Mouse (Mus musculus) kidney, adult 2 months (tissue): Measurements from ENCODE around the gene Gm8369. TPM values are rescaled to one million over a fixed set of nuclear protein-coding genes. Genes with fewer than 3 reads are reported as not detected.

Experiments used
- DNase-seq: peaks from one replicate; pipeline ENCODE4 v3.0.0; 2021
- H3K27ac ChIP-seq: fragments of 200-500 bp; 2 replicates; pipeline ENCODE4 v1.5.1; 2012; ENCODE audit warnings: low read depth, low read length, control low read depth, inconsistent platforms; ENCODE audit not compliant: insufficient read depth
- H3K27me3 ChIP-seq: fragments of 200-500 bp; replicated peaks from 2 replicates; pipeline ENCODE4 v1.6.1; 2012; ENCODE audit warnings: mild to moderate bottlenecking, moderate library complexity, low read length, inconsistent platforms; ENCODE audit not compliant: control insufficient read depth, insufficient read depth
- H3K36me3 ChIP-seq: fragments of 200-500 bp; 2 replicates; pipeline ENCODE4 v1.6.1; 2012; ENCODE audit warnings: mild to moderate bottlenecking, moderate library complexity, low read length, inconsistent platforms; ENCODE audit not compliant: control insufficient read depth, insufficient read depth
- H3K4me1 ChIP-seq: fragments of 200-500 bp; 2 replicates; pipeline ENCODE4 v1.6.1; 2011; ENCODE audit warnings: low read length; ENCODE audit not compliant: control insufficient read depth, insufficient read depth
- H3K4me3 ChIP-seq: fragments of 200-500 bp; 2 replicates; pipeline ENCODE4 v1.5.1; 2011; ENCODE audit warnings: mild to moderate bottlenecking, low read depth, low read length, control low read depth; ENCODE audit not compliant: insufficient read depth
- CTCF ChIP-seq: fragments of 200-500 bp; conservative IDR thresholded peaks from 2 replicates; pipeline ENCODE4 v1.5.1; 2011; ENCODE audit warnings: low read depth, mild to moderate bottlenecking, control low read depth, low read length, moderate library complexity, mixed read lengths; ENCODE audit not compliant: insufficient read depth, insufficient read length
- POLR2A ChIP-seq: fragments of 200-500 bp; IDR thresholded peaks from one replicate; pipeline ENCODE4 v1.6.1; 2011; ENCODE audit warnings: low read depth, low read length, control low read depth
- WGBS: fragments of 180-500 bp; shearing (Covaris S2); methylation state at CpG from one replicate; pipeline ENCODE4 v1.1.7; 2018; 5-methylcytosine and 5-hydroxymethylcytosine counted together
- polyA plus RNA-seq: library from polyadenylated mRNA; depleted of rRNA; stranded (reverse); fragments of >200 nt; gene quantifications from 2 replicates; pipeline ENCODE4 v1.2.3, GENCODE M21; 2012

The Gm8369 gene
- polyA plus RNA-seq, 1 experiment: 3.0 TPM

DNA sequence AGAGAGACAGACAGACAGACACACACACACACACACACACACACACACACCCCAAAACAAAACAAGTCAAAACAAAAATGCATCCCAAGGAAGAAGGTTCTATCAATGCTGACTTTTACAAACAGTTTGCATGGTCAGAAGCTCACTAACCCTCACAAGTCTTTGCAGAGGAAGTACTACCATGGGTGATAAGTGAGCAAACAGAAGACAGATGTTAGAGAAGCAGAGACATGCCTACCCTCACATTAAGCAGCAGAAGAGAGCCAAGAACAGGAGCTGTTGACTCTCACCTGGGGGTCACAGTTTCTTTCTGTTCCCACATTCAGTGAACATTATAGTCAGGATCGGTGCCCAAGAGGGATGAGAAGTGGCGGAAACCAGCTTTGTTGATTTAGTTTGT is 6.0 kb upstream of the Gm8369 start:
- no peak for DNase-seq
- no peaks in the 10 kb centered on the region for H3K36me3 ChIP-seq
- 81% methylated on average over 2 of the region's 2 CpGs for WGBS
- H3K4me1 ChIP-seq: no peaks in the 10 kb centered on the region
- no peak for TF ChIP-seq CTCF
- TF ChIP-seq POLR2A: no peak
- no peaks in the 10 kb centered on the region for H3K27me3 ChIP-seq
- no peak overlapping the region for H3K27ac ChIP-seq
- H3K4me3 ChIP-seq: no peak overlapping the region

DNA sequence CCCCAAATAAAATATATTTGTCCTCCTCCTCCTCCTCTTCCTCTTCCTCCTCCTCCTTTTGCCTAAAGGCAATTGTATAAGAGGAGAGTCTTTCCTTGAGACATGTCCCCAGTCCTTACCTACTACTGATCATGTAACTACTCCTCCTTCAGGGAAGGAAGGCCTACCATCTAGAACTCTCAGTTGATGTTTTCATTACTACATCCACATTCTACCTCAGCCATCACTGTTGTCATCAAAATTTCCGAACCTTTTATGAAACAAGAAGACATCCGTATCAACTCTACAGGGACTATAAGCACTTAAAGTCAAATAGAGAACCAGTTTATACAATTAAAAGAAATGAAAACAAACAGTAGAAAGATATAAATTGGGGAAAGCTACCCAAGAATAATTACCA is 3.1 kb upstream of the Gm8369 start:
- Histone ChIP-seq H3K27ac (no peak overlapping the region), H3K4me1 (no peaks in the 10 kb centered on the region), H3K36me3 (no peaks in the 10 kb centered on the region), H3K27me3 (no peaks in the 10 kb centered on the region), H3K4me3 (no peak overlapping the region)
- TF ChIP-seq POLR2A (no peak), CTCF (no peak)
- no peak for DNase-seq
- 84% methylated on average over 2 of the region's 2 CpGs for WGBS

DNA sequence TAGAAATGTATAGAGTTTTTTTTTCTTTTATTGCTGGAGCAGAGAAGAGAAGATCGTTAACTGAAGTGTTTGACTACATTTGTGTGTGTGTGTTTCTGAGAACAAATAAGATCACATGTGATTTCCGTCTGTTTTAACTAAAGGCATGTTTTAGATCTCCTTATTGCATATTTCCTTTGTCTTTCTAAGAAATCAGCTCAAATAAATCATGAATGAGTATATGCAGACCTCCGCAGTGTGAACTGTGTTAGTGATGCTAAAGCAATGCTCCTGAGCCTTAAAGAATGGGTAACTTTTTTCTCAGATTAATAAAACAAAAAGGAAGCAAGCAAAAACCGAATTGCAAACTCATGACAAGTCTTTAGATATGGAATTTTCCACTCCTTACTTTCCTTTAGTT is 1.8 kb upstream of the Gm8369 start:
- TF ChIP-seq POLR2A (no peak), CTCF (no peak)
- no peaks in the 10 kb centered on the region for H3K36me3 ChIP-seq
- H3K27me3 ChIP-seq: no peaks in the 10 kb centered on the region
- 69% methylated on average over 4 of the region's 4 CpGs for WGBS
- DNase-seq: no peak
- no peak overlapping the region for H3K27ac ChIP-seq
- no peaks in the 10 kb centered on the region for H3K4me1 ChIP-seq
- no peak overlapping the region for H3K4me3 ChIP-seq

DNA sequence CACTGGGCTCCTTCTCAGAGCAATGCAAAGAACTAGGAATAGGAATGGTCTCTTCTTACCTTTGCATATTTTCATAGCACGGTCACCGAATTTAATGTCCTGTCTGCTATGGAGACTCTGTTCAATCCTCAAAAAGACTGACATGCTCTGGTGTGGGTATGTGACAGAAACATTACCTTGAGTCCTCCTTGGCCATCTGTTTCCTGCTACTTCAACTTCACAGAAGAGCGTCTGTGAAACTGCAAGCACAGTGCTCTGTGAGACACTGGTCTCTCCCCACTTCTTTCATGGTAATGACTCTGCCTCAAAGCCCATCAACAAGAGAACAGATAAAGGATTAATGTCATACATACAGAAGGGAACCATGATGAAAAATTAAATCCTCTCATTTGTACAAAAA is 1.4 kb upstream of the Gm8369 start:
- no peak for DNase-seq
- Histone ChIP-seq H3K4me1 (no peaks in the 10 kb centered on the region), H3K4me3 (no peak overlapping the region), H3K36me3 (no peaks in the 10 kb centered on the region), H3K27ac (no peak overlapping the region), H3K27me3 (no peaks in the 10 kb centered on the region)
- 73% methylated on average over 3 of the region's 3 CpGs for WGBS
- TF ChIP-seq POLR2A: no peak
- TF ChIP-seq CTCF: no peak

DNA sequence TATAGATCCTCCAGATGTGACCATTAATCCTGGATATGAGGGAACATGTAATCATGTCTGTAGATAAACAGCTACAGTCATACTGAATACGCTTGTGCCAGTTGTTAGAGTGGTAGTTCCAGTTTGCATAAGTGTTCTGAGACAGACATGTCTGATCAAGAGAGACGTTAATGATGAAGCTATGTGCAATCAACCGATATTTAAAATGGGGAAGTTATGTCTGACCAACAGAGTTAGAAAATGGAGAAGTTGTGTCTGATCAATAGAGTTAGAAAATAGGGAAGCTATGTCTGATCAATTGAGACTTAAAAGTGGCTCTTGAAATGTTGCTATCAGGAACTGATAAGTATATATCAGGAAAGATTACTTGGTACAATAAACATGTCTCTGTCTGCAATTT is 472 bp upstream of the Gm8369 start:
- 83% methylated on average over 3 of the region's 3 CpGs for WGBS
- Histone ChIP-seq H3K27me3 (no peaks in the 10 kb centered on the region), H3K36me3 (no peaks in the 10 kb centered on the region), H3K27ac (no peak overlapping the region), H3K4me3 (no peak overlapping the region), H3K4me1 (no peaks in the 10 kb centered on the region)
- no peak for TF ChIP-seq CTCF
- no peak for TF ChIP-seq POLR2A
- no peak for DNase-seq

DNA sequence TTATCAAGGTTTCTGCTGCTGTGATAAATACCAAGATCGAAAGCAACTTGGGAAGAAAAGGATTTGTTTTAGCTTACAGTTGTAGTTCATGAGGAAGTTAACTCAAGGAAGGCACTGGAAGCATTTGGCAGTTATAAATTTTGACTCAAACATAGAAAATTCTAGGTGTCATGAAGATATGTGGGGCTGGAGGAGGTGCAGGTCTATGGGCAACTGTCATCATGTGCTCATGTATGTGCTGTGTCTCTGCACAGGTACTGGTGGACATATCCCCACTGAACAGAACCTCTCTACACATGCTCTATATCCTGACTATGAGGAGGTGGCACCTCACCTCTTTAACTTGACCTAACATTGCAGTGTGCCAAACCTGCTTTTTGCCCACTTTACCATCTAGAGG is 861 bp downstream of the Gm8369 start:
- WGBS: 90% methylated on average over 1 of the region's 1 CpGs
- Histone ChIP-seq H3K27ac (no peak overlapping the region), H3K4me1 (no peaks in the 10 kb centered on the region), H3K4me3 (no peak overlapping the region), H3K27me3 (no peaks in the 10 kb centered on the region), H3K36me3 (no peaks in the 10 kb centered on the region)
- TF ChIP-seq CTCF: no peak
- TF ChIP-seq POLR2A: no peak
- DNase-seq: no peak

DNA sequence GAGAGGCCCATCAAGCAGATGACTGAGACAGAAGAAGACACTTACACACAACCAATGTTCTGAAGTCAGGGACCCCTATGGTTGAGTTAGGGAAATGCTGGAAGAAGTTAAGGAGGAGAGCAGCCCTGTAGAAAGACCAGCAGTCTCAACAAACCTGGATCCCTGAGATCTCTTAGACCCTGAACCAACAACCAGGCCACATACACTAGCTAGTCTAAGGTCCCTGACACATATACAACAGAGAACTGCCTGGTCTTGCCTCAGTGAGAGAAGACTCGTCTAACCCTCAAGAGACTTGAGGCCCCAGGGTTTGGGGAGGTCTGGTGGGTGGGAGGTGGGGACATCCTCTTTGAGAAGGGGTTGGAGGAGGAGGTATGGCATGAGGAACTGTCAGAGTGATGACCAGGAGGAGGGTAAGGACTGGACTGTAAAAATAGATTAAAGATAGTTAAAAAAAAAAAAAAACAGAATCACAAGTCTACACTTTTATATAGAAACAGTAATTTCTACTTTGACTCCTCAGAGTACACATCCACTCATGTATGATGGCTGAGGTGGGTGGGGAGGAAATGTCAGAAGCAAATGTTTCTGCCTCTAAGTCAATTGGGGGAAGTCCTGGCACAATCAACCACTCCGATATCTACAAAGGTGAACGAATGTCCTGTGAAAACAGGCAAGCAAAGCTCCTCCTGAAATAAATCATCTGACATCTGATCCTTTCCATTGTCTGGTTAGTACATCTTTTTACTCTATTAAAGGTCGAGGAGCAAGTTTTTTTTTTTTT is 5.9 kb downstream of the Gm8369 start:
- Histone ChIP-seq H3K36me3 (no peaks in the 10 kb centered on the region), H3K4me3 (no peak overlapping the region), H3K27ac (no peak overlapping the region), H3K4me1 (no peaks in the 10 kb centered on the region), H3K27me3 (no peaks in the 10 kb centered on the region)
- DNase-seq: no peak
- 38% methylated on average over 4 of the region's 4 CpGs for WGBS
- TF ChIP-seq POLR2A: no peak
- TF ChIP-seq CTCF: no peak
